Mouse (Mus musculus): ENCODE measurements around the gene Cwc25. TPM values are rescaled to one million over a fixed set of nuclear protein-coding genes. Genes with fewer than 3 reads are reported as not detected.
"Not testable (repeated sequence)": the region's sequence is repeated elsewhere in the genome, so short reads cannot be mapped to it uniquely, and the experiment has no call there.

The Cwc25 gene
- polyA plus RNA-seq, 2 experiments: 3.5 to 5.7 TPM

GRCm38 (mm10) chr11:97797369-97798082, 31.2 kb upstream of the Cwc25 start:
- Histone ChIP-seq H3K9me3 (ENCODE audit: control insufficient read depth, low read length) (no peaks in the 10 kb centered on the region), H3K27ac (no peak overlapping the region), H3K4me3 (ENCODE audit: insufficient read depth in 1 of 2, low read depth in 2 of 2, low read length in 2 of 2) (no peak overlapping the region), H3K4me1 (replicated peaks; ENCODE audit: control insufficient read depth in 2 of 2, insufficient read depth in 2 of 2, low read length in 1 of 2) (peaks cover 0 to 26% of the 10 kb centered on the region in 2 experiments; a peak in 3 of 4 replicates), H3K4me2 (ENCODE audit: low read depth) (peak overlapping the region; percentile 81; the same call in 1 of the 2 replicates), H3K27me3 (ENCODE audit: control insufficient read depth, insufficient read depth, low read length) (no peaks in the 10 kb centered on the region; the same call in 1 of the 2 replicates), H3K9ac (replicated peaks) (no peak overlapping the region), H3K36me3 (replicated peaks; ENCODE audit: control insufficient read depth, insufficient read depth, low read depth) (no peaks in the 10 kb centered on the region)
- DNase-seq (ENCODE audit: low read depth in 3 of 3, low spot score in 3 of 3) (no peak), ATAC-seq (ENCODE audit: insufficient read depth) (no peak)
- 51% methylated on average over 15 of the region's 15 CpGs for WGBS (ENCODE audit: insufficient replicate concordance)
- TF ChIP-seq EP300 (IDR thresholded peaks at IDR 0.05; ENCODE audit: low read depth) (no peak), CTCF (IDR thresholded peaks at IDR 0.05; ENCODE audit: low read depth) (no peak)

DNA sequence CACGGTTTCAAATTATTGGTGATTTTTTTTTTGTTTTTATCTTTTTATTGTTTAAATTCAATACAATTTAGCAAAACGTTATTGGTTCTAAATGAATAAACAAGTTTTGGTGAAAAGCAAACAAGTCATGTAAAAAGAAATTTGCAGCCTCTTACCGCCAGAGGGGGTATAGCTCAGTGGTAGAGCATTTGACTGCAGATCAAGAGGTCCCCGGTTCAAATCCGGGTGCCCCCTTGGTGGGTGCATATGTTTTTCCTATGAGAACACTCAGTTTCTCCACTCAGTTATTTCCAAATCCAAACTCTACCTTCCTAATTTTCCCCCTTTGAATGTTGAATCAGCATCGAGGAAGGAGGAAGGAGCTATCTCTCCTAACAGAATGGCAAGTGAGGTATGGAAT, 30.6 kb upstream of the Cwc25 start:
- no peaks in the 10 kb centered on the region; the same call in 1 of the 2 replicates for H3K27me3 ChIP-seq (ENCODE audit: control insufficient read depth, insufficient read depth, low read length)
- no peaks in the 10 kb centered on the region for H3K9me3 ChIP-seq (ENCODE audit: control insufficient read depth, low read length)
- ATAC-seq (ENCODE audit: insufficient read depth): no peak
- H3K36me3 ChIP-seq (replicated peaks; ENCODE audit: control insufficient read depth, insufficient read depth, low read depth): no peaks in the 10 kb centered on the region
- no peak overlapping the region for H3K4me3 ChIP-seq (ENCODE audit: insufficient read depth in 1 of 2, low read depth in 2 of 2, low read length in 2 of 2)
- WGBS (ENCODE audit: insufficient replicate concordance): 1% methylated on average over 6 of the region's 6 CpGs
- TF ChIP-seq CTCF (IDR thresholded peaks at IDR 0.05; ENCODE audit: low read depth) (no peak), EP300 (IDR thresholded peaks at IDR 0.05; ENCODE audit: low read depth) (no peak)
- peaks cover 0 to 21% of the 10 kb centered on the region in 2 experiments; a peak in 3 of 4 replicates for H3K4me1 ChIP-seq (replicated peaks; ENCODE audit: control insufficient read depth in 2 of 2, insufficient read depth in 2 of 2, low read length in 1 of 2)
- H3K4me2 ChIP-seq (ENCODE audit: low read depth): no peak overlapping the region
- H3K27ac ChIP-seq: no peak overlapping the region
- DNase-seq (ENCODE audit: low read depth in 3 of 3, low spot score in 3 of 3): no peak
- no peak overlapping the region for H3K9ac ChIP-seq (replicated peaks)

DNA sequence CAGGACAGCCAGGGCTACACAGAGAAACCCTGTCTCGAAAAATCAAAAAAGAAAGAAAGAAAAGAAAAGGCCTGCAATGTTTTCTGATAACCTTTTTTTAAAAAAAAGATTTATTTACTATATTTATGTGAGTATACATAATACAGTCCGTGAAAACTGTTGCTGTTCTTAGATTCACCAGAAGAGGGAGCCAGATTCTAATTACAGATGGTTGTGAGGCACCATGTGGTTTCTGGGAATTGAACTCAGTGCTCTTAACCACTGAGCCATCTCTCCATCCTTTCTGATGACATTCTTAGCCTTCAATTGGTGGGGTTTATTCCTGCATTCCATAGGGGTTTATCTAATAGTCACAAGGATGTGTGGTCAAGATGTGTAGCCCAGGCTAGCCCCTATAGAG, 26.8 kb upstream of the Cwc25 start:
- Histone ChIP-seq H3K4me2 (ENCODE audit: low read depth) (no peak overlapping the region), H3K4me1 (replicated peaks; ENCODE audit: control insufficient read depth in 2 of 2, insufficient read depth in 2 of 2, low read length in 1 of 2) (peaks cover 0 to 4% of the 10 kb centered on the region in 2 experiments; a peak in 2 of 4 replicates), H3K9me3 (ENCODE audit: control insufficient read depth, low read length) (no peaks in the 10 kb centered on the region), H3K9ac (replicated peaks) (no peak overlapping the region), H3K27me3 (ENCODE audit: control insufficient read depth, insufficient read depth, low read length) (no peaks in the 10 kb centered on the region; the same call in 1 of the 2 replicates), H3K27ac (no peak overlapping the region), H3K4me3 (ENCODE audit: insufficient read depth in 1 of 2, low read depth in 2 of 2, low read length in 2 of 2) (no peak overlapping the region), H3K36me3 (replicated peaks; ENCODE audit: control insufficient read depth, insufficient read depth, low read depth) (no peaks in the 10 kb centered on the region)
- no peak for TF ChIP-seq EP300 (IDR thresholded peaks at IDR 0.05; ENCODE audit: low read depth)
- TF ChIP-seq CTCF (IDR thresholded peaks at IDR 0.05; ENCODE audit: low read depth): peak; percentile 73
- ATAC-seq (ENCODE audit: insufficient read depth): no peak
- 3% methylated on average over 2 of the region's 2 CpGs for WGBS (ENCODE audit: insufficient replicate concordance)
- no peak for DNase-seq (ENCODE audit: low read depth in 3 of 3, low spot score in 3 of 3)

DNA sequence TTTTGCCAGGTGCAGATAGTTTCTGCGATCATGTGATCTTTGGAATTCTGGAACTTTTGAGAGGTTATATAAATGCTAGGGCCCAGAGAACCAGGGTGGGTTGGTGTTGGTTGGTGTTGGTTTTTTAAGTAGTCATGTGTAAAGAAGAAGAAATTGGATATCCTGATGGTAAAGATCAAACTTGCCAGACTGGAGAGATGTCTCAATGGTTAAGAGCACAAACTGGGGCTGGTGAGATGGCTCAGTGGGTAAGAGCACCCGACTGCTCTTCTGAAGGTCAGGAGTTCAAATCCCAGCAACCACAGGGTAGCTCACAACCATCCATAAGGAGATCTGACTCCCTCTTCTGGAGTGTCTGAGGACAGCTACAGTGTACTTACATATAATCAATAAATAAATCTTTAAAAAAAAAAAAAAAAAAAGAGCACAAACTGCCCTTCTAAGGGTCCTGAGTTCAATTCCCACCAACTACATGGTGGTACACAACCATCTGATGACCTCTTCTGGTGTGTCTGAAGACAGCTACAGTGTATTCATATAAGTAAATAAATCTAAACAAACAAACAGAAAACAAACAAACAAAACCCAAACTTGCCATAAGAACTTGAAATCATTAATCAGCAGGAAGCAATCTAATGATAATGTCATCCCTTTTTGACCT, 24.6 kb upstream of the Cwc25 start:
- H3K27me3 ChIP-seq (ENCODE audit: control insufficient read depth, insufficient read depth, low read length); ATAC-seq (ENCODE audit: insufficient read depth); H3K27ac ChIP-seq; H3K4me1 ChIP-seq (replicated peaks; ENCODE audit: control insufficient read depth in 2 of 2, insufficient read depth in 2 of 2, low read length in 1 of 2); H3K4me3 ChIP-seq (ENCODE audit: insufficient read depth in 1 of 2, low read depth in 2 of 2, low read length in 2 of 2); H3K36me3 ChIP-seq (replicated peaks; ENCODE audit: control insufficient read depth, insufficient read depth, low read depth); DNase-seq (ENCODE audit: low read depth in 3 of 3, low spot score in 3 of 3); H3K9ac ChIP-seq (replicated peaks); H3K4me2 ChIP-seq (ENCODE audit: low read depth); H3K9me3 ChIP-seq (ENCODE audit: control insufficient read depth, low read length): not testable (repeated sequence)
- WGBS (ENCODE audit: insufficient replicate concordance): 49% methylated on average over 2 of the region's 2 CpGs

- Histone ChIP-seq H3K4me2 (ENCODE audit: low read depth) (no peak overlapping the region), H3K9ac (replicated peaks) (no peak overlapping the region), H3K27me3 (ENCODE audit: control insufficient read depth, insufficient read depth, low read length) (no peaks in the 10 kb centered on the region), H3K36me3 (replicated peaks; ENCODE audit: control insufficient read depth, insufficient read depth, low read depth) (no peaks in the 10 kb centered on the region), H3K4me1 (replicated peaks; ENCODE audit: control insufficient read depth in 2 of 2, insufficient read depth in 2 of 2, low read length in 1 of 2) (no peaks in the 10 kb centered on the region), H3K9me3 (ENCODE audit: control insufficient read depth, low read length) (no peaks in the 10 kb centered on the region), H3K4me3 (ENCODE audit: insufficient read depth in 1 of 2, low read depth in 2 of 2, low read length in 2 of 2) (no peak overlapping the region), H3K27ac (no peak overlapping the region)
- ATAC-seq (ENCODE audit: insufficient read depth) (no peak), DNase-seq (ENCODE audit: low read depth in 3 of 3, low spot score in 3 of 3) (no peak)
- no peak for TF ChIP-seq CTCF (IDR thresholded peaks at IDR 0.05; ENCODE audit: low read depth)
- no peak for TF ChIP-seq EP300 (IDR thresholded peaks at IDR 0.05; ENCODE audit: low read depth)
- WGBS (ENCODE audit: insufficient replicate concordance): 73% methylated on average over 5 of the region's 5 CpGs
These were observed 23.4 kb upstream of the Cwc25 start for GRCm38 (mm10) chr11:97789727-97790126.

Measured in liver, embryonic 14.5 days (tissue).